Mouse (Mus musculus): ENCODE data around the gene Actr3. TPM values are rescaled to one million over a fixed set of nuclear protein-coding genes. Genes with fewer than 3 reads are reported as not detected.

Actr3 gene
- polyA plus RNA-seq (2014; fragmentation: Illumina TruSeq; extraction: RNeasy Lipid Tissue Mini Kit (QIAGEN cat#74804); ENCODE audit: insufficient read depth, low read depth, low replicate concordance): 149 TPM

DNA sequence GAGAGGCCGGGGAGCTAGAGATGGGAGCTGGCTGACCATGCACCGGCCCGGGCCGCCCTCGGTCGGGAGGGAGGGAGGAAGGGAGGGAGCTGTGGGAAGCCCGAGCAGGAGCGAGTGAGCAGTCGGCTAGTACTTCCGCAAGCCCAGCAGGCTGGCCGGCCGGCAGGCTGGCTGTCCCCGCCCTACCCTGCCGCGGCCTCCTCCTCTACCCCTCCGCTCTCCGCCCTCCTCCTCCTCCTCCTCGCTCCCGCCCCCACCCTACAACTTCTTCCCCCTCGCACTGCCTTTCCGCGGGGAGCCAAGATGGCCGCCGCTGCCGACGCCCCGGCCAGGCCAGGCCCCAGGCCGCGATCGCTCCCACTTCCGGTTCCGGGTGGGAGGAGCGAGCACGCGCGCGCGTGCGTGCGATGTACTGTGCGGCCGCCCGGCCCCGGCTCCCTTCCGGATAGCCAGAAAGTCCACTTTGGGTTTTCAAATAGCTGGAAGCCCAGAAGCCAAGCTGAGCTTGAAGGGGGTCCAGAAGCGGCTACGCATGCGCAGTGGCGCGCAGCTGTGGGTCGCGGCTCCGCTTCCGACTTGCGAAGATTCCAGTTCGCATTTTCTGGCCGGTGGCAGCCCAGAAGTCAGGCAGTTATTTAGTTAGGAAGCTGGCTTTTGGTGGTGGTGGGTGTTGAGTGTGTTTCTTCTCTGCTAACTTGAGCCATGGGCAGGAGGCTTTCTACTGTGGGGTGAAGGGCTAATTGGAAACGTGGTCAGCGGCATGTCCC is at the start of gene Actr3:
Actr3 (minus strand) TSS at position 359 of the 767 bp plus-strand sequence.

Other genes starting within 250 kb of the Actr3 start
- 26.3 TPM for gene Slc35f5, start 124.9 kb upstream of the Actr3 start, polyA plus RNA-seq (2014; fragmentation: Illumina TruSeq; extraction: RNeasy Lipid Tissue Mini Kit (QIAGEN cat#74804); ENCODE audit: insufficient read depth, low read depth, low replicate concordance)
- 2.3 TPM for gene Gpr39, start 241.3 kb upstream of the Actr3 start, polyA plus RNA-seq (2014; fragmentation: Illumina TruSeq; extraction: RNeasy Lipid Tissue Mini Kit (QIAGEN cat#74804); ENCODE audit: insufficient read depth, low read depth, low replicate concordance)

Measured in lung, adult 10 weeks (tissue).